Mouse (Mus musculus) frontal cortex, postnatal 14 days (tissue): ENCODE measurements around the gene Edn1.

Experiments used
- DNase-seq, 2 experiments: peaks; one replicate each; pipeline ENCODE4 v3.0.0; 2022; ENCODE audit warnings: low spot score in 2 of 2

Gene Edn1

DNA sequence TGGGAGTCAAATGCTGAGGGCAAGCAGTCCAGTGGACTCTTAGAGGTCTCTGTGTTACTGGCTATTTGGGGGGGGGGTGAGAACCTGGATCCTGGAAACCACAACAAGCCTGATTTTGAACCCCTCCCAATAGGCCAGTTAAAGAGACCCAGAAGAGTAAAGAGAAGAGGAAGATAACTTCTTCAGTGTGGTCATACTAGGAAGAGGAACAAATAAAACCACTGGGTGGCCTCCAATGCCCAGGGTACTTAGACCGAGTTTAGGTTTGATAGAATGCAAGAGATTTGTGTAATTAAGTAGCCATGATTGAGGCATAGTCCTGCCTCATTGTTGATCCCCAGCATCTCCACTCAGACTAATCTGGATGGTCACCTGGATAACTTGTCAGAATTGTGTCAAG is 14.4 kb downstream of the Edn1 start:
- DNase-seq: no peak

DNA sequence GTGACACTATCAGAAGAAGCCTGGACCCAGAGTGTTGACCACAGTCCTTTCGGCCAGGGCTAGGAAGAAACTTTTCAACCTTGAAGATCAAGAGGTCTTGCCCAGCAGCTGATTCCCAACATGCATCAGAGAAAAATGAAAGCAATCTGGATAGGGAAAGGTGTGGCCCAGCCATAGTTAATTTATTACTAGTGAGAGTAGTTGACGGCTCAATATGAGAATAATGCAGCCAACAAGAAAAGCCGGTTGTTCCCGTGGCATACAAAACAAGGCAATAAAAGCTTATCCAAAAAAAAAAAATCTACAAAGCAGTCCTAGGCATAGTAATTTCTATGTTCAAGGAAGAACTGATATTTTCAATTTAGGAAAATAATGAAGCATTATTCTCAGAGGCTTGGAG is 16.5 kb downstream of the Edn1 start:
- DNase-seq: no peak

DNA sequence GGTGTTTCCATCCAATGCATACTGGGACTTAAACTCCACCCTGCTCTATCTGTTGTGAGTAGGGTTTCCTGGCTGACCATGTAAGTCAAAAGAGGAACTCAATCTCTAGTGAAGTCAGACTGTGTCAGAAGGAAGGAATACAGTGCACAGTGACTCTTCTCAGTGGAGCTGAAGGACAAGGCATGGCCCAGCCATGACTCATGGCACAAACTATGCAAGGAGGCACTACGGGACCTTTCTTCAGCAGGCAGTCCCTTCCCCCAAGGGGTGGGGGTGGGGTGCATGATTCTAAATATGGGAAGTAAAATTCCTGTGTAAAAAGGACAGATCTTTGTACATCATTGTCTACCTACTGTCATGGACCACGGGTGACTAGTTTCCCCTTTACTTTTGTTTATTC is 27.3 kb downstream of the Edn1 start:
- DNase-seq: no peak

DNA sequence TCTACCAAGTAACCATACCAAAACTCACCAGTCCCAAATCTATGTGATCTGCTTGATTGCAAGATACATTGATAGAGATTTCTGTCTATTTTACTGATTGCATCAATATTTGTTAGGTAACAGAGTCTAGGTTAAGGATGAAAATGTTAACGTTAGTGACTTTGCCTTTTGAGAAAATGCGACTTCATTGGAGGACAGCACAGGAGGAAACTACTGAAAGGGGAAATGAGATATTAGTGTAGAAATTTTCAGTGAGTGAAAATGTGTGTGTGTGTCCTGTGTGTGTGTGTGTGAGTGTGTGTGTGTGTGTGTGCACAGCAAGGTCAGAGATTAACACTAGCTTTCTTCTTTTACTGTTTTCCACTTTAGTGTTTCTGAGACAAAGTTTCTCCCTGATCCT is 29.8 kb downstream of the Edn1 start:
- DNase-seq: no peak

DNA sequence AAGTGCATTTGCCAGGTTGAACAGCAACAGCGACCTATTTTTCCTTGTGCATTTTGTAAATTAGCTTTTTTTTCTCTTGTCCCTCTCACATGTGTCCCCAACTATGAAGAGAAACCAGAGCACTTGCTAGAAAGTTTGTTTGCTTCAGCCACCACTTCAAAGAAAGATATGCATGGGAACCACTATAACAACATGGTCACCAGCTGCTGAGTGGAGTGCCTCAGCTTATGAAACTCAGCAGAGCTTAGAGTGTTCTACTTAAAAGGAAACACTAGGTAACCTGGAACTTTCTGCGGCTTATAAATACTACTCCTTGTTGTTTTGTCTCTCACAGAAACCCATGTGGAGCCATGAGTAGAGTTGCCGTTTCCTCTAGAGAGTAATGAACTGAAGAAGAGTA is 33.7 kb downstream of the Edn1 start:
- no peak for DNase-seq

DNA sequence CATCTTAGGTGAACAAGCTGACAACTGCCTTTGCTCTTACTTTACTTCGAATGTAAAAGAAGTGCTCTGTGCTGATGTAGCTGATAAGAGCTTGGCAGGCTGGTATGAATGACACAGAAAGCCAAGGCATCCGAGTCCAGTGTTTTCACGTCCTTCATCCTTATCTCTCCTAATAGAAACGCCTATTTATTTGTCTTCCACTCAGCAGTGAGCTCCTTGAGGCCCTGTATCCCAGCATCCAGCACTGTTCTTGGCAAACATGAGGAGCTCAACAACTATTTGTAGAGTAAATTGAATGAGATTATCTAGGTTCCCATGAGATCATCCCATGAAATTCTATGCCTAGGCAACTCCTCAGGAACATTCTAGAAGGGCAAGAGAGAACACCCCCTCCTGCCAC is 35.1 kb downstream of the Edn1 start:
- DNase-seq: no peak

DNA sequence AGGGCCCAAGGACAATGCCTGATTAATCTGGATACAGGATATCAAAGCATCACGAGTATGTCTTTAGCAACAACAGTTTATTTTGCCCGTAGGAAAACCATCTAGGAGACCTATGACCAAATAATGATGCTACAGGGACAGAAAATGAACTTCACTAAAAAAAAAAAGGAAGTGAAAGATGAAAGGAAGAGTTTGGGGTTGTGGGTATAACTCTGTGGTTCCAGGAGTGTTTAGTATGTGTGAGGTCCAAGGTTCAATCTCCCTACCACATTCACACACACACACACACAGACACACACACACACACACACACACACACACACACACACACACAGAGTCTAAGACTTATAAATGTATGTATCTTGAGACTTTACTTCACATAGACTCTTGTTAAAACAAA is 35.8 kb downstream of the Edn1 start:
- DNase-seq: no peak

DNA sequence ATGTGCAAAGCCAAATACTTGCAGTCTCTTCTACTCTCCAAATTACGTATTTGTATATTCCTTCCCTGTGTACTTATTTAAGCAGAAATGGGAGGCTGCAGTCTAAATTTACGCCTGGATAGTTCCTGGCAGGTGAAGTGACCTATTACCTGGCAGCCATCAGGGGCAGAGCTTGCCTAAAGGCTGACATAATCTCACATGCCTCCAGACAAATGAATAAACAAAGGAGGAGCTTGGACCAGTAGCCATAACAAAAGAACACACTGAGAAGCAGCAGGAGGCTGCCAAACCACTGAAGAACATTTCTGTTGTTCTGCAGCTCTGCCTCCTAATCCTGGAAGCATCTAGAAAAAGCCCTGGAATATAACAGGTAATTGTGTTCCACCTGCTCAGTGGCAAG is 38.2 kb downstream of the Edn1 start:
- DNase-seq: no peak

DNA sequence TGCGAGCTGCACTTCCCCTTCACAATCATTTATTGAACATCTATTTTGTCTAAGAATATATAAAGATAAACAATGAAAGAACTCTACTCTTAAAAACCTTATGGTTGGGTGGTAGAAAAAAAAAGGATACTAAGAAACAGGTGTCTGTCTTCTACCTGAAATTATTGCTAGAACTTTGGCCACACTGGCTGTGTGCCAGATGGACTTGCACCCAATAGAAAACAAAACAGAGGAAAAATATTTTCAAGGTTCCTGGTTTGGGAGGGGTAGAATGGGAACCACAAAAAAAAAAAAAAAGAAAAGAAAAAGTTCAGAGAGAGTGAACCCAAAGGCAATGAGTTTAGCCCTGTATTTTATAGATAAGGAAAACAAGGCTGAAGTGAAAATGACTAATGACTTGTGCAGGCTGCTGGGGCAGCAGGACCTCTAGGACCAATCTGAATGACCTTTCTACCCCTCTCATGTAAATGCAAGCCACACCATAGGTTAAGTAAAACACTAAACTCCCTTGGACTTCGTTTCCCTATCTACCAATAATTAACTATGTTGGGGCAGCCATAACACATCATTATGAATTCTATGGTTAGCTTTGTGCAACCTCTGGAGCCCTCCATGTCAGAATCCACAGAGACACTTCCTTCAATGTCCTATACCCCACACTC is 40.7 kb downstream of the Edn1 start:
- no peak for DNase-seq

DNA sequence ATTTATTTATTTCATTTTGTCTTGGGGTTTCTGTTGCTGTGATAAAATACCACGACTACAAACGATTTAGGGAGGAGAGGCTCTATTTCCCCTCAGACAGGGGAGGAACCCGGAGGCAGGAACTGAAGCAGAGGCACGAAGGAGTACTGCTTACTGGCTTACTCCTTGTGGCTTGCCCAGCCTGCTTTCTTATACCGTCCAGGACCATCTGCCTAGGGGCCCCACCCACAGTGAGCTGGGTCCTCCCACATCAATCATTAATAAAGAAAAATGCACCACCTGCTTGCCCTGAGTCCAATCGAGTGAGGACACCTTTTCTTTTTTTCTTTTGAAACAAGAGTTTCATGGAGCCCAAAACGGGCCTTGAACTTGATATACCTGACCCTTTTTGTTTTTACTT is 44.2 kb downstream of the Edn1 start:
- no peak for DNase-seq

DNA sequence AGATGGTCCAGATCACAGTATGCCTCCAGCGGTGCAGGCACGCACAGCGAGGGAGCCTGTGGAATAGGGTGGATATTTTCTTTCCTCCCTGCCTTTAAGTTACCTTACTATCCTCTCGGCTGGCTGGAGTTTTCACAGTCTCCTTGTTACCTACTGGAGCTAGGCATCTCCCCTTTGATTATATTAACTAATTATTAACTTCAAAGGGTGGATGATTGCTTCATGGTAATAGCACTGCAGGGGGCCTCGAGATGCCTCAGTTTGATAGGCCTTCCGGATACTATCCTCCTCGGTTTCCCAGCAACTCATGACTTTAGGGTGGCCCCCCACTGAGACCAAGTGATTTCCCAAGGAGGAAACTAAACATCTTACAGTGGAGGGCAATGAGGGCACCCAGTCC is 45.1 kb downstream of the Edn1 start:
- DNase-seq: no peak

DNA sequence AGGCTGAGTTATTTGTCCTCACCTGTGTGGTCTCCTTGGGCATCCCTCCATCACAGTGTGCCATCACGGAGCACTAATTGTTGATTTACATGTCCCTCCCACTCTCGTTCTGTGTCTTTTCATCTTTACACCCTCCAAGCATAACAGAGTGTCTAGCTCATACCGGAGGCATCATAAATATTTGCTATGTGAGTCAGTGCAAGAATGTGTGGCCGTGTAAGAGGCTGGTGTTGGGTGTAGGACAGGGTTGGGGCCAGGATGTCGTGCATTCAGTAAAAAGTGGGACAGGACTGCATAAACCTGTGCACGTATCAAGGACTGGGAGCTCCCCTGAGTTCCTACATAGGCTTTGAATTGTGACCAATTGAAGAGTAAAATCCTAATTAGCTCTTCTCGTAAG is 50.4 kb downstream of the Edn1 start:
- no peak for DNase-seq
